Mouse (Mus musculus) lung, embryonic 14.5 days (tissue): ENCODE data around the gene Srl. TPM values are rescaled to one million over a fixed set of nuclear protein-coding genes. Genes with fewer than 3 reads are reported as not detected.
"Not testable (repeated sequence)": the region's sequence is repeated elsewhere in the genome, so short reads cannot be mapped to it uniquely, and the experiment has no call there.

ENCODE experiments used
- ATAC-seq: fragments of 200-750 bp; cut with Nextera tagmentation; 2 replicates; pipeline ENCODE4 v1.8.0; 2017; ENCODE audit warnings: mild to moderate bottlenecking, moderate TSS enrichment, moderate library complexity; ENCODE audit not compliant: insufficient read depth
- DNase-seq: peaks from one replicate; pipeline ENCODE4 v3.0.0-alpha.2; 2015
- H3K27ac ChIP-seq: fragments of 300-500 bp; sonication (generic); 2 replicates; pipeline ENCODE4 v1.5.1; 2014; ENCODE audit warnings: low read depth, mild to moderate bottlenecking, moderate library complexity
- H3K27me3 ChIP-seq: fragments of 300-500 bp; sonication (generic); 2 replicates; pipeline ENCODE4 v1.6.1; 2014; ENCODE audit warnings: low read length, control low read depth; ENCODE audit not compliant: insufficient read depth
- H3K36me3 ChIP-seq: fragments of 300-500 bp; sonication (generic); 2 replicates; pipeline ENCODE4 v1.6.1; 2014; ENCODE audit warnings: control low read depth; ENCODE audit not compliant: insufficient read depth
- H3K4me1 ChIP-seq: fragments of 300-500 bp; sonication (generic); 2 replicates; pipeline ENCODE4 v1.6.1; 2014; ENCODE audit warnings: antibody characterized with exemption, control low read depth; ENCODE audit not compliant: insufficient read depth
- H3K4me2 ChIP-seq: fragments of 300-500 bp; sonication (generic); 2 replicates; pipeline ENCODE4 v1.6.1; 2014; ENCODE audit warnings: mild to moderate bottlenecking
- H3K4me3 ChIP-seq: fragments of 300-500 bp; sonication (generic); 2 replicates; pipeline ENCODE4 v1.5.1; 2014; ENCODE audit warnings: low read depth, low read length
- H3K9ac ChIP-seq: fragments of 300-500 bp; sonication (generic); 2 replicates; pipeline ENCODE4 v1.6.1; 2014
- H3K9me3 ChIP-seq: fragments of 300-500 bp; sonication (generic); 2 replicates; pipeline ENCODE4 v1.6.1; 2016; ENCODE audit warnings: low read depth, low read length, control low read depth
- CTCF ChIP-seq: IDR thresholded peaks from 2 replicates; pipeline ENCODE4 v1.5.1; 2016; ENCODE audit warnings: antibody characterized with exemption, low read depth
- WGBS: fragments of 180-500 bp; shearing (Covaris S2); extraction: QIAGEN DNeasy Blood & Tissue Kit; methylation state at CpG from one replicate; pipeline ENCODE4 v1.1.7; 2014; 5-methylcytosine and 5-hydroxymethylcytosine counted together
- polyA plus RNA-seq: library from polyadenylated mRNA; unstranded; fragments of >200 nt; fragmentation: Nextera tagmentation; extraction: Ambion mirVana; gene quantifications from 2 replicates; pipeline ENCODE4 v1.2.1, GENCODE M21; 2014

Gene Srl
- polyA plus RNA-seq, 1 experiment from 2014 or later = 20.7 TPM

DNA sequence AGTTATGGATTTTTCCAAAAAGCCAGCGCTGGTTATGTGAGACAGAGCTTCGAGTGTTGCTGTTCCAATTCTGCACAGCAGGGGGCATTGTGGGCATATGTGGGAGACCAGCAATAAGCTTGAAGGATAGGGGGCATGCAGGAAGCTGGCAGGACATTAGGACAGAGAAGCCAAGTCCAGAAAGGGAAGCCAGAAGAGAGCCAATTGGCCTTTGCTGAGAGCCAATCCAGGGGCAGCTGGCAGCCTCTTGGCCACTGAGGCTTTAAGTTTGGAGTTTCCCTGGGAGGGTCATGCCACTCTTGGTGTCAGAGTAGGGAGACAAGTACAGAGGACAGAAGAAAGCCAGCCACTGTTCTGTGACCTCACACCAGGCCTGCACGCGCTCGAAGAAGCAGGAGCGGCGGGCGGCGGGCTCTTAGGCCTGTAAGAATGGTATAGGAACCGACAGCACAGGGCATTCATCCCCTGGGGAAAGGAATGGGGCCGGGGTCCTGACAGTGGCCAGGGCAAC is 52.4 kb downstream of the Srl start:
- Histone ChIP-seq H3K9me3 (no peaks in the 10 kb centered on the region), H3K9ac (no peak overlapping the region), H3K4me2 (no peak overlapping the region), H3K27me3 (no peaks in the 10 kb centered on the region), H3K27ac (0 out of 2 replicates have a peak overlapping the region, but pooled peaks have one; percentile 39), H3K4me1 (no peaks in the 10 kb centered on the region), H3K36me3 (peaks cover 4% of the 10 kb centered on the region; the same call in 1 of the 2 replicates), H3K4me3 (no peak overlapping the region)
- peak; percentile 97 for DNase-seq
- peak; percentile 96 for TF ChIP-seq CTCF
- 60% methylated on average over 11 of the region's 11 CpGs for WGBS
- peak; percentile 89 for ATAC-seq

GRCm38 (mm10) chr16:4480616-4481265 is 60.9 kb downstream of the Srl start:
- no peaks in the 10 kb centered on the region for H3K4me1 ChIP-seq
- H3K4me3 ChIP-seq = no peak overlapping the region
- no peaks in the 10 kb centered on the region for H3K27me3 ChIP-seq
- no peak overlapping the region for H3K4me2 ChIP-seq
- peaks cover 15% of the 10 kb centered on the region for H3K36me3 ChIP-seq
- ATAC-seq (no peak), DNase-seq (no peak)
- no peak overlapping the region for H3K9ac ChIP-seq
- 72% methylated on average over 5 of the region's 5 CpGs for WGBS
- TF ChIP-seq CTCF = no peak
- no peaks in the 10 kb centered on the region for H3K9me3 ChIP-seq
- no peak overlapping the region for H3K27ac ChIP-seq

DNA sequence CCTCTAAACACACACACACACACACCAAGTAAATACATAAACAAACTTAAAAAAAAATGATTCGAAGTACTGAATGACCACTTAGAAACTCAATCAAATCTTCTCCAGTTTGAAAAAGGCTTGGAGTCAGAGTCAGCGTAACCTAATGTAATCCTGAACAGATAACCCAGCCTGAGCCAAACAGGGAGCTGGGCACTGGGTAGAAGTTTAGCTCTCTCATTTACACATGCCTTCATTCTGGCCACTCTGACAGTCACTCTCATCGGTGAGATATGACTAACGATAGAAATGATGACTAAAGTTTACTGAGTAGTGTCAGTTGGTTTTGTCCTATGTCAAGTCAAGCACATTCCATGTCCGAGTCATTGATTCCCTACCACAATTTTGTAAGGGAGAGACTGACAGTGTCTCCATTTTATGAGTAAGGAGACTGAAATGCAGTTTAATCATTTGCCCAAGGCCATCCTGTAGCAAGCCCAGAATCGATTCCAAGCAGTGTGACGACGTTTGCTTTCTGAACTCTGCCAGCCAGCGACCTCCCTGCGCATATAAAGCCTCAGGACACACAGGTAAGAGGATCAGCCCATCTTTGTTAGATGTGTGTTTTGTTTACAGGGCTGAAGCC is 63.9 kb downstream of the Srl start:
- Histone ChIP-seq H3K4me2 (no peak overlapping the region), H3K27ac (no peak overlapping the region), H3K36me3 (peaks cover 11% of the 10 kb centered on the region), H3K4me1 (peaks cover 3% of the 10 kb centered on the region; the same call in 1 of the 2 replicates), H3K4me3 (no peak overlapping the region), H3K9me3 (no peaks in the 10 kb centered on the region), H3K27me3 (no peaks in the 10 kb centered on the region), H3K9ac (no peak overlapping the region)
- no peak for ATAC-seq
- no peak for TF ChIP-seq CTCF
- WGBS = 75% methylated on average over 10 of the region's 10 CpGs
- DNase-seq = no peak

DNA sequence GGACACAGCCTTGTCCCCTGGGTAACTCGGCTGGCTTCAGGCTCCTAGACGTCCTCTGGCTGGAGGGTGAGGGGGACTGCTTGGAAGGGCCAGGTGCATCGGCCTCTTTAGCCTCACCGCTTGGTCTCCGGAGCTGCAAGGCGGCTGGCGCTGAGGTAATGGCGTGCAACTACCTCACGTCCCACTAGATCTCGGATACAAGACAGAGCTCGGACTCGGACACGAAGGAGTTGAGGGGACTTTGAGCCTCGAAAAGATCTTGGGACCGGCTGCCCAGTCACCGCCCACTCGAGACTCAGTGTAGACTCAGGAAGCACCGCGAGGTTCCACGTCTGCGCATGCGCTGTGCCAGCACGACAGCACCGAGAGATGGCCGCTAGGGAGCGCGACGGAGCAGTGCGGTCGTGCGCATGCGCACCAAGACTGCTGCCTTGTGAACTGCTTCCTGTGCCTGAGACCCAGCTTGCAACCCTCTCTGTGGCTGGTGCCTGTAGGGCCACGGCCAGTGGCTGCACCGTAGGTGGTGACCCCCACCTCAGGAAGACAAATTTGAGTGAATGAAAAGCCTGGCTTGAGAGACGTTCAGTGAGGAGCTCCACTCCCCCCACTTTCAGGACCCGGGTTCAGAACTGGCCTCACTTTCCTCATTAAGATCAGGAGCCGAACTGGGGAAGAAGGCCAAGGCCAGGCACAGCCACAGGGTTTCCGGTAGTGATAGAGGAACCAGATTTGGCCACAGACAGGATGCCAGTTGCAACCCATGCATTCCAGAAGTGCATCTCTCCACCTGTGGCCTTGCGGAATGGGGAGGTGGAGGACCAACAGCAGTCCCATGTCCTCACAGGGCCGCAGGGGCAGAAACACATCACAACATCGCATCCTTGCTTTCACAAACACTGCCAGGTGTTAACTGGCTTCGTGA is 66.5 kb downstream of the Srl start:
- Histone ChIP-seq H3K9me3 (no peaks in the 10 kb centered on the region), H3K27ac (peak overlapping the region; percentile 75), H3K4me2 (peak overlapping the region; percentile 92), H3K4me3 (peak overlapping the region; percentile 57), H3K4me1 (peaks cover 3% of the 10 kb centered on the region; the same call in 1 of the 2 replicates), H3K27me3 (no peaks in the 10 kb centered on the region), H3K36me3 (no peaks in the 10 kb centered on the region), H3K9ac (peak overlapping the region; percentile 77)
- WGBS = 15% methylated on average over 42 of the region's 42 CpGs
- peak; percentile 93 for ATAC-seq
- TF ChIP-seq CTCF = peak; percentile 100
- peak; percentile 96 for DNase-seq

DNA sequence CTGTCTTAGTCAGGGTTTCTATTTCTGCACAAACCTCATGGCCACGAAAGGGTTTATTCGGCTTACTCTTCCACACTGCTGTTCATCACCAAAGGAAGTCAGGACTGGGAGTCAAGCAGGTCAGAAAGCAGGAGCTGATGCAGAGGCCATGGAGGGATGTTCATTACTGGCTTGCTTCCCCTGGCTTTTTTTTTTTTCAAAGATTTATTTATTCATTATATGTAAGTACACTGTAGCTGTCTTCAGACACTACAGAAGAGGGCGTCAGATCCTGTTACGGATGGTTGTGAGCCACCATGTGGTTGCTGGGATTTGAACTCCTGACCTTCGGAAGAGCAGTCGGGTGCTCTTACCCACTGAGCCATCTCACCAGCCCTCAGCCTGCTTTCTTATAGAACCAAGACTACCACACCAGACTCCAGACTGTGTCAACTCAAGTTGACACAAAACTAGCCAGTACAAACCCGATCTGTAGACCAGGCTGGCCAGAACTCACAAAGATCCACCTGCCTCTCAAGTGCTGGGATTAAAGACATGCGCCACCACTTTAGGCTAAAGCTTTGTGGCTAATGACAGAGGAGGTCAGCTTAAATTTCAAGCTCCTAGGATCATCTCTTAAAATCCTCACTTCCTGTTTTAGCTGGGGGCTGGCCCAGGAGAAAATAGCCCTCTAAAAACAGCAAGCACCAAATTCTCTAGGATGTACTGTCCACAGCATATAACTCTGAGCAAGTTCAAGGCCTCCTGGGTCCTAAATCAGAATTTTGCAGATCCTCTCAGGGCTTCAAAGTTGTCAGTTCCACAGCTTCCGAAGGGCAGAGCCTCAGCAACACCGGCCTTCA is 67.4 kb downstream of the Srl start:
- not testable (repeated sequence) for H3K9me3 ChIP-seq, DNase-seq
- peak; percentile 14; the same call in 1 of the 2 replicates for ATAC-seq

DNA sequence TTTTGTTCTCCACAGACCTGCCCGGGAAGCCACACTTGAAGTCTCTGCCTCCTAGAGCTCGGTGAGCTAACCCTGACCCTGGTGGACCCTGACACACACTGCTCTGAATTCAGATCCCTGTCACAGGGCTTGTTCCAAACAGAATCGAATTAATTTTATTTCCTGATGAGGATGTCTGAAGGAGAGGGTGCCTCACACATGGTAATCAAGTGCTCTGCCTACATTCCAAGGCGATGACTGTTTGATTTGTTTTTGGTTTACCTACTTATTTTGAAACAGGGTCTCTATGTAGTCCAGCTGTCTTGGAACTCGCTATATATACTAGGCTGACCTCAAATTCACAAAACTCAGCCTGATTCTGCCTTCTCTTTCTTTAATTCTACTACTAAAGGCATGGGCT is 68.4 kb downstream of the Srl start:
- H3K4me3 ChIP-seq = no peak overlapping the region
- no peaks in the 10 kb centered on the region for H3K27me3 ChIP-seq
- H3K36me3 ChIP-seq = no peaks in the 10 kb centered on the region
- no peak for DNase-seq
- no peak for TF ChIP-seq CTCF
- no peaks in the 10 kb centered on the region for H3K9me3 ChIP-seq
- peaks cover 3% of the 10 kb centered on the region; the same call in 1 of the 2 replicates for H3K4me1 ChIP-seq
- ATAC-seq = no peak
- no peak overlapping the region for H3K9ac ChIP-seq
- 64% methylated on average over 5 of the region's 5 CpGs for WGBS
- no peak overlapping the region for H3K4me2 ChIP-seq
- H3K27ac ChIP-seq = no peak overlapping the region

More for the DNA sequence above, 67.4 kb downstream of the Srl start:
- H3K4me3 ChIP-seq = peak overlapping the region; percentile 57
- H3K27me3 ChIP-seq, H3K4me1 ChIP-seq, H3K36me3 ChIP-seq: not testable (repeated sequence)
- peak overlapping the region; percentile 92 for H3K4me2 ChIP-seq
- H3K27ac ChIP-seq = peak overlapping the region; percentile 75
- H3K9ac ChIP-seq = peak overlapping the region; percentile 77
- 66% methylated on average over 10 of the region's 10 CpGs for WGBS
